Mouse (Mus musculus) bone marrow macrophage, adult 2 months (primary cell): ENCODE measurements around the gene Raver1.

ENCODE experiments used
- CTCF ChIP-seq: IDR thresholded peaks from 2 replicates; pipeline ENCODE4 v1.5.1; 2012; ENCODE audit warnings: low read depth, mild to moderate bottlenecking, low read length, moderate library complexity
- POLR2A ChIP-seq: IDR thresholded peaks from 2 replicates; pipeline ENCODE4 v1.6.1; 2012; ENCODE audit warnings: mild to moderate bottlenecking, low read depth, low read length, borderline replicate concordance

GRCm38 (mm10) chr9:21030781-21031250 is 61.0 kb downstream of the Raver1 start:
- no peak for TF ChIP-seq CTCF
- no peak for TF ChIP-seq POLR2A
